ENCODE assay signal across 18 mouse cellular contexts in genomic region chr9:95834799-95835198, GRCm38 (mm10). TPM values are rescaled to one million over a fixed set of nuclear protein-coding genes. Genes with fewer than 3 reads are reported as not detected.
DNase-seq lines count a peak whose midpoint lies in the region; ATAC-seq lines count a peak whose summit lies in the region.
"Had no signal": no experiment of that assay in that cellular context is flagged by ENCODE, and none has a peak within 500 bp of the region (broad histone marks: within the 10 kb centered on the region; RNA-seq: fewer than 3 reads in every experiment).

No protein-coding gene starts in this region.

- peak; percentile 44 for DNase-seq in thymus, postnatal 0 days (ENCODE audit: low spot score)
- DNase-seq in thymus, postnatal 25 days = no peak
- no peak for DNase-seq in yolk sac, embryonic 10.5 days (ENCODE audit: low spot score)
- no peak for DNase-seq in kidney, postnatal 25 days
- DNase-seq in embryo, embryonic 10.5 days (ENCODE audit: low spot score) = no peak
- DNase-seq: adrenal gland, adult 2 months; adrenal gland, postnatal 36 days; cerebellum, adult 11-12 months; cerebellum, adult 9-10 months; cerebellum, postnatal 25 days; gastrocnemius, postnatal 10 days; heart, adult 2 months; heart, postnatal 14 days had no signal

- peak; percentile 32; the same call in 1 of the 2 replicates for ATAC-seq in granulocyte monocyte progenitor cell, adult 5-6 weeks (replicated peaks; ENCODE audit: poor library complexity, severe bottlenecking)
- peak; percentile 43; the same call in 1 of the 2 replicates for ATAC-seq in megakaryocyte, adult 5-6 weeks (ENCODE audit: poor library complexity, severe bottlenecking)
- no peak for ATAC-seq in cerebellum, adult (ENCODE audit: insufficient number of reproducible peaks, low FRiP score, low TSS enrichment)
- ATAC-seq: forebrain, embryonic 16.5 days had no signal

RNA-seq across cellular contexts. Expression of gene Pls1, which starts 10.3 kb away (rescaled TPM):
- polyA plus RNA-seq in thymus, postnatal 0 days (2015; fragmentation: Nextera tagmentation; extraction: Ambion mirVana) = 12.6 and 12.9 TPM in 2 replicates
- total RNA-seq in granulocyte monocyte progenitor cell, adult 5-6 weeks (2014; fragmentation: Nextera tagmentation) = not detected in 2 replicates
- total RNA-seq in granulocyte monocyte progenitor cell, adult 5-6 weeks (2017) = not detected in 2 replicates
- 0.05 TPM in 1 of 2 replicates, not detected in the other for total RNA-seq in megakaryocyte, adult 5-6 weeks (2015)
- total RNA-seq in megakaryocyte, adult 5-6 weeks (2017) = 0.07 TPM in 1 of 2 replicates, not detected in the other
- polyA plus RNA-seq: G1E had no signal

RNA-seq across cellular contexts. Expression of gene Atr, which starts 22.6 kb away (rescaled TPM):
- polyA plus RNA-seq in thymus, postnatal 0 days (2015; fragmentation: Nextera tagmentation; extraction: Ambion mirVana) = 8.6 and 11.6 TPM in 2 replicates
- 34.6 and 39.2 TPM in 2 replicates for total RNA-seq in granulocyte monocyte progenitor cell, adult 5-6 weeks (2014; fragmentation: Nextera tagmentation)
- 48.0 and 55.6 TPM in 2 replicates for total RNA-seq in granulocyte monocyte progenitor cell, adult 5-6 weeks (2017)
- total RNA-seq in megakaryocyte, adult 5-6 weeks (2015) = 12.7 and 13.0 TPM in 2 replicates
- 21.6 and 22.5 TPM in 2 replicates for total RNA-seq in megakaryocyte, adult 5-6 weeks (2017)
